Mouse (Mus musculus) small intestine, adult 2 months (tissue): Measurements from ENCODE around the gene Atp5f1.

Source experiments
- CTCF ChIP-seq: fragments of 200-500 bp; IDR thresholded peaks from 2 replicates; pipeline ENCODE4 v1.5.1; 2012; ENCODE audit warnings: low read depth, mild to moderate bottlenecking, control low read depth, inconsistent platforms, low read length, moderate library complexity, mixed read lengths; ENCODE audit not compliant: insufficient replicate concordance, insufficient read length; ENCODE audit errors: extremely low read depth
- POLR2A ChIP-seq: fragments of 200-500 bp; IDR thresholded peaks from 2 replicates; pipeline ENCODE4 v1.6.1; 2012; ENCODE audit warnings: low read depth, mild to moderate bottlenecking, control low read depth, inconsistent platforms, low read length, moderate library complexity

GRCm38 (mm10) chr3:105904213-105904612, 55.7 kb downstream of the Atp5f1 start:
- no peak for TF ChIP-seq CTCF
- no peak for TF ChIP-seq POLR2A
